Mouse (Mus musculus): Measurements from ENCODE around the gene Slc30a10.
A peak's percentile ranks its signal among the peaks of the same experiment; 100 is the strongest.

GRCm38 (mm10) chr1:185501801-185502340 lies 47.2 kb downstream of the Slc30a10 start:
- TF ChIP-seq CTCF (IDR thresholded peaks at IDR 0.05; ENCODE audit: low read depth, low read length) (peak; percentile 45), POLR2A (IDR thresholded peaks at IDR 0.05; ENCODE audit: extremely low read depth, insufficient read depth, low read length) (no peak)
